Mouse (Mus musculus) urinary bladder, postnatal 14 days (tissue): ENCODE measurements around the gene Slc45a1.
"Not testable (repeated sequence)": the region's sequence is repeated elsewhere in the genome, so short reads cannot be mapped to it uniquely, and the experiment has no call there.

Source experiments
- DNase-seq: peaks from one replicate; pipeline ENCODE4 v3.0.0; 2021; ENCODE audit warnings: low spot score

The Slc45a1 gene

GRCm38 (mm10) chr4:150605804-150606203, 46.2 kb downstream of the Slc45a1 start:
- no peak for DNase-seq

GRCm38 (mm10) chr4:150603366-150604061, 48.5 kb downstream of the Slc45a1 start:
- DNase-seq, result no peak

GRCm38 (mm10) chr4:150601489-150601888, 50.5 kb downstream of the Slc45a1 start:
- DNase-seq, result no peak

GRCm38 (mm10) chr4:150600503-150600902, 51.5 kb downstream of the Slc45a1 start:
- DNase-seq, result not testable (repeated sequence)

GRCm38 (mm10) chr4:150599119-150599992, 52.6 kb downstream of the Slc45a1 start:
- no peak for DNase-seq

GRCm38 (mm10) chr4:150598686-150599085, 53.3 kb downstream of the Slc45a1 start:
- no peak for DNase-seq

- no peak for DNase-seq
Measured at GRCm38 (mm10) chr4:150595991-150596390, 56.0 kb downstream of the Slc45a1 start.

- no peak for DNase-seq
Measured at GRCm38 (mm10) chr4:150595071-150595470, 56.9 kb downstream of the Slc45a1 start.

- DNase-seq, result no peak
Measured at GRCm38 (mm10) chr4:150594298-150594829, 57.6 kb downstream of the Slc45a1 start.

GRCm38 (mm10) chr4:150593473-150594217, 58.3 kb downstream of the Slc45a1 start:
- no peak for DNase-seq

- DNase-seq, result no peak
Measured at GRCm38 (mm10) chr4:150592087-150592486, 59.9 kb downstream of the Slc45a1 start.

- DNase-seq, result no peak
Measured at GRCm38 (mm10) chr4:150591602-150592001, 60.4 kb downstream of the Slc45a1 start.

- no peak for DNase-seq
Measured at GRCm38 (mm10) chr4:150590621-150591282, 61.2 kb downstream of the Slc45a1 start.

GRCm38 (mm10) chr4:150588300-150588621, 63.7 kb downstream of the Slc45a1 start:
- no peak for DNase-seq

GRCm38 (mm10) chr4:150587597-150588299, 64.2 kb downstream of the Slc45a1 start:
- no peak for DNase-seq

- DNase-seq, result no peak
Measured at GRCm38 (mm10) chr4:150586275-150586674, 65.7 kb downstream of the Slc45a1 start.

- no peak for DNase-seq
Measured at GRCm38 (mm10) chr4:150585800-150586199, 66.2 kb downstream of the Slc45a1 start.

GRCm38 (mm10) chr4:150583777-150584135, 68.2 kb downstream of the Slc45a1 start:
- no peak for DNase-seq

GRCm38 (mm10) chr4:150582966-150583776, 68.8 kb downstream of the Slc45a1 start:
- DNase-seq, result peak; percentile 84
